Mouse (Mus musculus) CH12.LX (cell line): ENCODE measurements around the gene Nlrp3. TPM values are rescaled to one million over a fixed set of nuclear protein-coding genes. Genes with fewer than 3 reads are reported as not detected.
A peak's percentile ranks its signal among the peaks of the same experiment; 100 is the strongest.

ENCODE experiments used
- DNase-seq: peaks from one replicate; pipeline ENCODE4 v3.0.0-alpha.2; 2013; ENCODE audit errors: extremely low read depth
- H3K27ac ChIP-seq: 2 replicates; pipeline ENCODE4 v1.5.1; 2012; ENCODE audit warnings: low read depth, mild to moderate bottlenecking, control low read depth, moderate library complexity; ENCODE audit not compliant: insufficient read depth
- H3K27me3 ChIP-seq: replicated peaks from 2 replicates; pipeline ENCODE3; 2012; ENCODE audit warnings: inconsistent platforms
- H3K36me3 ChIP-seq, 2 experiments: replicated peaks in 1 of 2; 2 replicates each; pipeline versions ENCODE3 to v1.6.1; 2012; ENCODE audit warnings: inconsistent platforms in 1 of 2, low read length in 1 of 2, mild to moderate bottlenecking in 1 of 2, mixed read lengths in 1 of 2, moderate library complexity in 1 of 2; ENCODE audit not compliant: control insufficient read depth in 1 of 2, insufficient read depth in 1 of 2
- H3K4me1 ChIP-seq, 2 experiments: 2 replicates each; pipeline ENCODE4 v1.6.1; 2012; ENCODE audit warnings: inconsistent platforms in 1 of 2, moderate library complexity in 1 of 2; ENCODE audit not compliant: insufficient read depth in 2 of 2, control insufficient read depth in 1 of 2
- H3K4me2 ChIP-seq: 2 replicates; pipeline ENCODE4 v1.6.1; 2012; ENCODE audit warnings: low read depth, mild to moderate bottlenecking, control low read depth; ENCODE audit not compliant: poor library complexity, insufficient read depth, severe bottlenecking
- H3K4me3 ChIP-seq, 3 experiments: fragments of 150-350 bp in 1 of 3; sonication (generic) in 1 of 3; replicated peaks in 1 of 3; 2 replicates each; pipeline versions ENCODE3 to v1.5.1; 2011 to 2012; ENCODE audit warnings: low read depth in 2 of 3, low read length in 2 of 3, mild to moderate bottlenecking in 2 of 3, moderate library complexity in 2 of 3, control low read depth in 1 of 3, improper control_type of control experiment in 1 of 3, inconsistent platforms in 1 of 3, mixed read lengths in 1 of 3; ENCODE audit not compliant: poor library complexity in 1 of 3
- H3K79me2 ChIP-seq: replicated peaks from 2 replicates; pipeline ENCODE4 v1.6.1; 2012; ENCODE audit warnings: mild to moderate bottlenecking, moderate library complexity; ENCODE audit not compliant: control insufficient read depth, poor library complexity, insufficient read depth, severe bottlenecking; ENCODE audit errors: extremely low read depth
- H3K9ac ChIP-seq: 2 replicates; pipeline ENCODE4 v1.6.1; 2012; ENCODE audit warnings: low read depth, mild to moderate bottlenecking, control low read depth, moderate library complexity; ENCODE audit not compliant: insufficient read depth
- H3K9me3 ChIP-seq: replicated peaks from 2 replicates; pipeline ENCODE3; 2012; ENCODE audit warnings: low read length, inconsistent platforms, mixed read lengths
- BHLHE40 ChIP-seq: IDR thresholded peaks from 2 replicates; pipeline ENCODE4 v1.6.1; 2011; ENCODE audit warnings: mild to moderate bottlenecking, low read depth, low read length, improper control_type of control experiment
- ELF1 ChIP-seq: IDR thresholded peaks from 2 replicates; pipeline ENCODE4 v1.6.1; 2014; ENCODE audit warnings: low read depth, mild to moderate bottlenecking, inconsistent platforms, low read length, improper control_type of control experiment
- EP300 ChIP-seq: IDR thresholded peaks from 2 replicates; pipeline ENCODE4 v1.6.1; 2011; ENCODE audit warnings: low read length, improper control_type of control experiment
- ETS1 ChIP-seq: conservative IDR thresholded peaks from 2 replicates; pipeline ENCODE4 v1.6.1; 2012; ENCODE audit warnings: low read depth, mild to moderate bottlenecking, inconsistent platforms, low read length, improper control_type of control experiment, moderate library complexity
- HCFC1 ChIP-seq: IDR thresholded peaks from 2 replicates; pipeline ENCODE4 v1.6.1; 2012; ENCODE audit warnings: low read depth, mild to moderate bottlenecking, inconsistent platforms, low read length, improper control_type of control experiment
- IRF4 ChIP-seq: IDR thresholded peaks from 2 replicates; pipeline ENCODE4 v1.6.1; 2014; ENCODE audit warnings: low read depth, mild to moderate bottlenecking, inconsistent platforms, low read length, improper control_type of control experiment
- MAFK ChIP-seq: IDR thresholded peaks from 2 replicates; pipeline ENCODE4 v1.6.1; 2011; ENCODE audit warnings: low read length, improper control_type of control experiment; ENCODE audit not compliant: insufficient replicate concordance
- MAX ChIP-seq: IDR thresholded peaks from 2 replicates; pipeline ENCODE4 v1.6.1; 2011; ENCODE audit warnings: low read length, improper control_type of control experiment
- MAZ ChIP-seq: IDR thresholded peaks from 2 replicates; pipeline ENCODE4 v1.6.1; 2012; ENCODE audit warnings: low read depth, mild to moderate bottlenecking, inconsistent platforms, low read length, improper control_type of control experiment, moderate library complexity
- MEF2A ChIP-seq: IDR thresholded peaks from 2 replicates; pipeline ENCODE4 v1.6.1; 2014; ENCODE audit warnings: low read depth, mild to moderate bottlenecking, inconsistent platforms, low read length, improper control_type of control experiment, borderline replicate concordance
- MXI1 ChIP-seq: IDR thresholded peaks from 2 replicates; pipeline ENCODE4 v1.6.1; 2011; ENCODE audit warnings: mild to moderate bottlenecking, low read depth, low read length, improper control_type of control experiment
- NRF1 ChIP-seq: IDR thresholded peaks from 2 replicates; pipeline ENCODE4 v1.6.1; 2014; ENCODE audit warnings: low read depth, mild to moderate bottlenecking, inconsistent platforms, low read length, improper control_type of control experiment, moderate library complexity
- PAX5 ChIP-seq: IDR thresholded peaks from 2 replicates; pipeline ENCODE4 v1.6.1; 2012; ENCODE audit warnings: low read length, inconsistent platforms, mixed read lengths
- POLR2A ChIP-seq: IDR thresholded peaks from 2 replicates; pipeline ENCODE4 v1.6.1; 2011; ENCODE audit warnings: low read depth, mild to moderate bottlenecking, improper control_type of control experiment, low read length
- RAD21 ChIP-seq: IDR thresholded peaks from 2 replicates; pipeline ENCODE4 v1.6.1; 2011; ENCODE audit warnings: low read depth, mild to moderate bottlenecking, low read length, improper control_type of control experiment, moderate library complexity
- SIN3A ChIP-seq: IDR thresholded peaks from 2 replicates; pipeline ENCODE4 v1.6.1; 2012; ENCODE audit warnings: low read length, improper control_type of control experiment, inconsistent platforms
- TBP ChIP-seq: conservative IDR thresholded peaks from 2 replicates; pipeline ENCODE4 v1.6.1; 2011; ENCODE audit warnings: low read depth, low read length, improper control_type of control experiment
- TCF12 ChIP-seq: IDR thresholded peaks from 2 replicates; pipeline ENCODE4 v1.6.1; 2014; ENCODE audit warnings: low read depth, mild to moderate bottlenecking, inconsistent platforms, low read length, improper control_type of control experiment
- UBTF ChIP-seq: IDR thresholded peaks from 2 replicates; pipeline ENCODE4 v1.6.1; 2012; ENCODE audit warnings: low read depth, mild to moderate bottlenecking, inconsistent platforms, low read length, improper control_type of control experiment, moderate library complexity
- USF2 ChIP-seq: conservative IDR thresholded peaks from 2 replicates; pipeline ENCODE4 v1.6.1; 2011; ENCODE audit warnings: low read depth, low read length, improper control_type of control experiment
- ZNF384 ChIP-seq: IDR thresholded peaks from 2 replicates; pipeline ENCODE4 v1.6.1; 2012; ENCODE audit warnings: low read depth, low read length, improper control_type of control experiment, inconsistent platforms
- dilution Hi-C: fragments of 300-500 bp; cut with MboI; formaldehyde crosslinking; loops from 2 replicates; pipeline ENCODE4 v1.14.3; 2020; ENCODE audit warnings: low sequenced_read_pairs; ENCODE audit not compliant: extremely low pct_unique_long_range_greater_than_20kb, extremely low pct_ligation_motif_present
- in situ Hi-C: fragments of 300-500 bp; cut with MboI; formaldehyde crosslinking; loops from 3 replicates; pipeline ENCODE4 v1.14.3; 2019; ENCODE audit warnings: low sequenced_read_pairs, low pct_ligation_motif_present, low pct_unique_long_range_greater_than_20kb, mixed read lengths
- polyA plus RNA-seq: library from polyadenylated mRNA; unstranded; fragments of >175 nt; gene quantifications from 2 replicates; pipeline ENCODE4 v1.2.1, GENCODE M21; 2012; ENCODE audit warnings: low read depth; ENCODE audit not compliant: insufficient read length
- total RNA-seq, 2 experiments: library from RNA; depleted of rRNA; stranded (reverse); fragments of 300-350 nt in 1 of 2; fragments of >200 nt in 1 of 2; gene quantifications; 2 replicates each; pipeline ENCODE4 v1.2.3; 2012 to 2014

The Nlrp3 gene
- total and polyA plus RNA-seq, 3 experiments, result 0.04 TPM; not detected in 2

DNA sequence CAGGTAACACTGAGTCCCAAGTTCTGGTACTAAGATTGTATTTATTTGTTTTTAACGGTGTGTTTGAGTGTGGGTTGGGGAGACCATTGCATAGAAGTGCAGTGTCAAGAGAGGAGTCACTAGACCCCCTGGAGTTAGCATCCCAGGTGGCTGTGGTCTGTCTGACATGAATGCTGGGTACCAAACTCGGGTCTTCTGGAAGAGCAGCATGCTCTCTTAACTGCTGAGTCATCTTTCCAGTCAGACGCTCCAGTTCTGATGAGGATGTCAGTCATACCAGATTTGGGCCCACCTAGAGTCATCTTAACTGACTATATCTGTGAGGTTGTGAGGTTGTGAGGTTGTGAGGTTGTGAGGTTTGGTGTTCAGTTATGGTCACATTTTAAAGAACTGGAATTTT is 19.5 kb downstream of the Nlrp3 start:
- dilution Hi-C loops (no loop called here), in situ Hi-C loops (no loop called here)
- Histone ChIP-seq H3K4me3 (no peak overlapping the region), H3K9ac (no peak overlapping the region), H3K27me3 (peaks cover 1% of the 10 kb centered on the region), H3K36me3 (no peaks in the 10 kb centered on the region), H3K79me2 (no peaks in the 10 kb centered on the region), H3K4me2 (no peak overlapping the region), H3K4me1 (no peaks in the 10 kb centered on the region), H3K27ac (no peak overlapping the region), H3K9me3 (no peaks in the 10 kb centered on the region)
- no peak for DNase-seq
- TF ChIP-seq IRF4 (no peak), MAFK (peak; percentile 60; the same call in 1 of the 2 replicates)

DNA sequence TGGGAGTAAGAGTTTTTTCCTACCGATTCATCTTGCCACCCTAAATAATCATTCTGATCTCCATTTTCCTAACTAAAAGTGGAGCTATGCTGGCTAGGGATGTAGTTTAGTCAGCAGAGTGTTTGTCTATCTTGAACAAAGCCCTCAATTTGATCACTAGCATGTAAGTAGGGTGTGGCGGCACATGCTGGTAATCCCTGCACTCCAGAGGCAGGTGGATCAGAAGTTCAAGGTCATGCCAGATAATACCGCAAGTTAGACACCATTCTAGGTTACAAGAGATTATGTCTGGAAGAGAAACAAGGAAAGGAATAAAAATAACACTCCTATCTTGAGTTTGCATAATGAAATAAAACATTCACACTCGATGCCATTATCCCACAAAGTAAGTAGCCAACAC is 21.0 kb downstream of the Nlrp3 start:
- Histone ChIP-seq H3K27ac (no peak overlapping the region), H3K4me1 (no peaks in the 10 kb centered on the region), H3K79me2 (no peaks in the 10 kb centered on the region), H3K36me3 (no peaks in the 10 kb centered on the region), H3K4me3 (no peak overlapping the region), H3K9me3 (no peaks in the 10 kb centered on the region), H3K9ac (no peak overlapping the region), H3K4me2 (no peak overlapping the region), H3K27me3 (peaks cover 1% of the 10 kb centered on the region)
- in situ Hi-C loops (no loop called here), dilution Hi-C loops (no loop called here)
- TF ChIP-seq TBP, result no peak
- TF ChIP-seq NRF1, result no peak
- TF ChIP-seq HCFC1, result no peak
- TF ChIP-seq UBTF, result no peak
- TF ChIP-seq MEF2A, result no peak
- no peak for TF ChIP-seq BHLHE40
- TF ChIP-seq ELF1, result no peak
- no peak for TF ChIP-seq MAX
- no peak for TF ChIP-seq MAFK
- no peak for DNase-seq

DNA sequence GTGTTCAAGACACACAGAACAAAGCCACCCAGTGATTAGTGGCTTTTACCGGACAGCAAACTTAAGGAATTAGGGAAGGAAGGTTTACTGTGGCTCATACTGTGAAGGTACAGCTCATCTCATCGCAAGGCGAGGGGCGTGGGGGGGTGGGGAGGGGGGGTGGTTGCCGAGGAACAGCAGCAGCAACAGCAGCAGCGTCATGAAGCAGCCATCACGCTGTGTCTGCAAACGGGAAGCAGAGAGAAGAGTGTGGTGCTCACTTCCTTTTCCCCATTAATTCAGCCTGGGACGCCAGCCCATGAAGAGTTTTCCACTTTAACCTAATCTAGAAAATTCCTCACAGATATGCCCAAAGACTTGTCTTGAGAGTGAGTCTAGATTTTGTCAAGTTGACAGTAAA is 21.5 kb downstream of the Nlrp3 start:
- no peaks in the 10 kb centered on the region for H3K79me2 ChIP-seq
- H3K4me2 ChIP-seq, result no peak overlapping the region
- no peaks in the 10 kb centered on the region for H3K36me3 ChIP-seq
- no peak for DNase-seq
- TF ChIP-seq ETS1 (no peak), PAX5 (no peak), TCF12 (no peak), USF2 (no peak), SIN3A (no peak), MAFK (no peak), MAZ (no peak), EP300 (no peak), RAD21 (no peak), ZNF384 (no peak), ELF1 (no peak), TBP (no peak), POLR2A (no peak), HCFC1 (no peak), UBTF (no peak), MAX (no peak), MXI1 (no peak)
- no peak overlapping the region for H3K27ac ChIP-seq
- in situ Hi-C loops, result no loop called here
- H3K9ac ChIP-seq, result no peak overlapping the region
- dilution Hi-C loops, result no loop called here
- no peaks in the 10 kb centered on the region for H3K9me3 ChIP-seq
- H3K4me3 ChIP-seq, result no peak overlapping the region
- H3K27me3 ChIP-seq, result peaks cover 2% of the 10 kb centered on the region
- H3K4me1 ChIP-seq, result no peaks in the 10 kb centered on the region
